Mouse (Mus musculus) MEL (cell line): ENCODE results near the gene Rundc3a. TPM values are rescaled to one million over a fixed set of nuclear protein-coding genes. Genes with fewer than 3 reads are reported as not detected.

Source experiments
- DNase-seq: peaks from one replicate; pipeline ENCODE4 v3.0.0; 2011; ENCODE audit warnings: low read depth, low spot score
- H3K27ac ChIP-seq: 2 replicates; pipeline ENCODE4 v1.5.1; 2012; ENCODE audit warnings: low read depth, mild to moderate bottlenecking, control low read depth, low read length, moderate library complexity; ENCODE audit not compliant: control insufficient read depth
- H3K27me3 ChIP-seq, 2 experiments: fragments of 150-350 bp in 1 of 2; sonication (generic) in 1 of 2; 2 replicates each; pipeline ENCODE4 v1.6.1; 2012; ENCODE audit warnings: low read length in 2 of 2, mild to moderate bottlenecking in 2 of 2, improper control_type of control experiment in 1 of 2, moderate library complexity in 1 of 2; ENCODE audit not compliant: insufficient read depth in 2 of 2, control insufficient read depth in 1 of 2
- H3K36me3 ChIP-seq, 2 experiments: 2 replicates each; pipeline ENCODE4 v1.6.1; 2012 to 2014; ENCODE audit warnings: low read length in 2 of 2, improper control_type of control experiment in 1 of 2, inconsistent platforms in 1 of 2, mild to moderate bottlenecking in 1 of 2; ENCODE audit not compliant: insufficient read depth in 2 of 2, control insufficient read depth in 1 of 2
- H3K4me1 ChIP-seq, 2 experiments: fragments of 150-350 bp in 1 of 2; sonication (generic) in 1 of 2; 2 replicates each; pipeline ENCODE4 v1.6.1; 2012; ENCODE audit warnings: low read length in 2 of 2, improper control_type of control experiment in 1 of 2, mild to moderate bottlenecking in 1 of 2; ENCODE audit not compliant: insufficient read depth in 2 of 2, control insufficient read depth in 1 of 2
- H3K4me3 ChIP-seq, 2 experiments: fragments of 150-350 bp in 1 of 2; sonication (generic) in 1 of 2; 2 replicates each; pipeline ENCODE4 v1.5.1; 2012; ENCODE audit warnings: low read depth in 2 of 2, low read length in 2 of 2, mild to moderate bottlenecking in 2 of 2, moderate library complexity in 2 of 2, control low read depth in 1 of 2, improper control_type of control experiment in 1 of 2; ENCODE audit not compliant: control insufficient read depth in 1 of 2, insufficient read depth in 1 of 2
- H3K79me2 ChIP-seq: 2 replicates; pipeline ENCODE4 v1.6.1; 2012; ENCODE audit warnings: mild to moderate bottlenecking, low read length, moderate library complexity; ENCODE audit not compliant: control insufficient read depth, poor library complexity, insufficient read depth
- H3K9ac ChIP-seq: 2 replicates; pipeline ENCODE4 v1.6.1; 2012; ENCODE audit warnings: low read depth, mild to moderate bottlenecking, control low read depth, low read length, moderate library complexity; ENCODE audit not compliant: control insufficient read depth, poor library complexity, severe bottlenecking
- H3K9me3 ChIP-seq: fragments of 150-350 bp; sonication (generic); replicated peaks from 2 replicates; pipeline ENCODE4 v1.6.1; 2012; ENCODE audit warnings: mild to moderate bottlenecking, low read length, improper control_type of control experiment, moderate library complexity; ENCODE audit not compliant: insufficient read depth
- CHD1 ChIP-seq: IDR thresholded peaks from 2 replicates; pipeline ENCODE4 v1.6.1; 2012; ENCODE audit warnings: low read depth, mild to moderate bottlenecking, inconsistent platforms, low read length, improper control_type of control experiment
- E2F4 ChIP-seq: IDR thresholded peaks from 2 replicates; pipeline ENCODE4 v1.6.1; 2011; ENCODE audit warnings: low read depth, low read length, improper control_type of control experiment, borderline replicate concordance
- ELF1 ChIP-seq: IDR thresholded peaks from 2 replicates; pipeline ENCODE4 v1.6.1; 2014; ENCODE audit warnings: low read depth, mild to moderate bottlenecking, inconsistent platforms, low read length, improper control_type of control experiment, moderate library complexity
- ETS1 ChIP-seq: IDR thresholded peaks from 2 replicates; pipeline ENCODE4 v1.6.1; 2012; ENCODE audit warnings: low read depth, mild to moderate bottlenecking, inconsistent platforms, low read length, improper control_type of control experiment, moderate library complexity
- GABPA ChIP-seq: IDR thresholded peaks from 2 replicates; pipeline ENCODE4 v1.6.1; 2012; ENCODE audit warnings: low read depth, mild to moderate bottlenecking, inconsistent platforms, low read length, improper control_type of control experiment, moderate library complexity
- HCFC1 ChIP-seq: IDR thresholded peaks from 2 replicates; pipeline ENCODE4 v1.6.1; 2012; ENCODE audit warnings: low read depth, mild to moderate bottlenecking, inconsistent platforms, low read length, improper control_type of control experiment, moderate library complexity
- MAX ChIP-seq: IDR thresholded peaks from 2 replicates; pipeline ENCODE4 v1.6.1; 2011; ENCODE audit warnings: low read length, improper control_type of control experiment
- MXI1 ChIP-seq: IDR thresholded peaks from 2 replicates; pipeline ENCODE4 v1.6.1; 2011; ENCODE audit warnings: mild to moderate bottlenecking, low read depth, low read length, improper control_type of control experiment
- NELFE ChIP-seq: IDR thresholded peaks from 2 replicates; pipeline ENCODE4 v1.6.1; 2011; ENCODE audit warnings: low read depth, low read length, improper control_type of control experiment
- POLR2A ChIP-seq, 2 experiments: IDR thresholded peaks; 2 replicates each; pipeline ENCODE4 v1.6.1; 2011 to 2012; ENCODE audit warnings: low read length in 2 of 2, mild to moderate bottlenecking in 2 of 2, control low read depth in 1 of 2, improper control_type of control experiment in 1 of 2, low read depth in 1 of 2, moderate library complexity in 1 of 2; ENCODE audit not compliant: control insufficient read depth in 1 of 2, insufficient read depth in 1 of 2, poor library complexity in 1 of 2
- RAD21 ChIP-seq: IDR thresholded peaks from 2 replicates; pipeline ENCODE4 v1.6.1; 2011; ENCODE audit warnings: mild to moderate bottlenecking, low read depth, low read length, improper control_type of control experiment
- SIN3A ChIP-seq: IDR thresholded peaks from 2 replicates; pipeline ENCODE4 v1.6.1; 2012; ENCODE audit warnings: low read length, improper control_type of control experiment, inconsistent platforms
- SMC3 ChIP-seq: IDR thresholded peaks from 2 replicates; pipeline ENCODE4 v1.6.1; 2011; ENCODE audit warnings: low read depth, low read length, improper control_type of control experiment
- TBP ChIP-seq: IDR thresholded peaks from 2 replicates; pipeline ENCODE4 v1.8.0; 2011; ENCODE audit warnings: low read depth, low read length, improper control_type of control experiment
- USF1 ChIP-seq: IDR thresholded peaks from 2 replicates; pipeline ENCODE4 v1.6.1; 2014; ENCODE audit warnings: low read depth, mild to moderate bottlenecking, inconsistent platforms, low read length, improper control_type of control experiment, moderate library complexity
- ZNF384 ChIP-seq: IDR thresholded peaks from 2 replicates; pipeline ENCODE4 v1.6.1; 2012; ENCODE audit warnings: low read depth, mild to moderate bottlenecking, inconsistent platforms, low read length, improper control_type of control experiment
- polyA plus RNA-seq, 2 experiments: library from polyadenylated mRNA; stranded (reverse) in 1 of 2; unstranded in 1 of 2; fragments of >175 nt in 1 of 2; fragments of >200 nt in 1 of 2; gene quantifications; 2 replicates each; pipeline versions ENCODE4 v1.2.1 to v1.2.4; 2012; ENCODE audit warnings: low replicate concordance in 2 of 2, low read depth in 1 of 2; ENCODE audit not compliant: insufficient read length in 2 of 2, insufficient read depth in 1 of 2, missing spikeins in 1 of 2
- total RNA-seq: library from RNA; depleted of rRNA; stranded (reverse); fragments of 300-350 nt; gene quantifications from 2 replicates; pipeline ENCODE4 v1.2.3, GENCODE M21; 2012

Gene Rundc3a
- total and polyA plus RNA-seq, 3 experiments = 0.39 to 2.1 TPM; not detected in 1

- no peak for DNase-seq
- Histone ChIP-seq H3K4me1 (peaks cover 5 to 22% of the 10 kb centered on the region in 2 experiments), H3K79me2 (peaks cover 2% of the 10 kb centered on the region; the same call in 1 of the 2 replicates), H3K9ac (peak overlapping the region; percentile 67), H3K27me3 (no peaks in the 10 kb centered on the region), H3K9me3 (no peaks in the 10 kb centered on the region), H3K4me3 (peak overlapping the region; percentile 62 to 79), H3K27ac (no peak overlapping the region), H3K36me3 (peaks cover 0 to 11% of the 10 kb centered on the region in 2 experiments; a peak in 3 of 4 replicates)
- TF ChIP-seq ZNF384 = no peak
- no peak for TF ChIP-seq MAX
- TF ChIP-seq SMC3 = no peak
- no peak for TF ChIP-seq ELF1
These were observed 38.5 kb downstream of the Rundc3a start for GRCm38 (mm10) chr11:102431728-102432114.

GRCm38 (mm10) chr11:102432115-102432843, 39.1 kb downstream of the Rundc3a start:
- peaks cover 5 to 22% of the 10 kb centered on the region in 2 experiments for H3K4me1 ChIP-seq
- peak overlapping the region; percentile 67 for H3K9ac ChIP-seq
- no peaks in the 10 kb centered on the region for H3K27me3 ChIP-seq
- peak overlapping the region; percentile 62 to 79 for H3K4me3 ChIP-seq
- peak overlapping the region; percentile 22 for H3K27ac ChIP-seq
- DNase-seq = peak; percentile 78
- no peak for TF ChIP-seq GABPA
- peak in 1 of 2 experiments; percentile 31; a peak in 1 of 4 replicates for TF ChIP-seq POLR2A (IDR thresholded peaks at IDR 0.05; ENCODE audit: control insufficient read depth in 1 of 2, insufficient read depth in 1 of 2, low read depth in 1 of 2, low read length in 2 of 2, poor library complexity in 1 of 2)
- TF ChIP-seq CHD1 = no peak
- no peak for TF ChIP-seq HCFC1
- TF ChIP-seq ETS1 = peak; percentile 61
- 0 out of 2 replicates have a peak, but pooled peaks have one; percentile 43 for TF ChIP-seq MXI1
- no peak for TF ChIP-seq RAD21
- peak; percentile 44; the same call in 1 of the 2 replicates for TF ChIP-seq TBP
- TF ChIP-seq SIN3A = 0 out of 2 replicates have a peak, but pooled peaks have one; percentile 21
- TF ChIP-seq USF1 = peak; percentile 72
- TF ChIP-seq ELF1 = no peak
- 0 out of 2 replicates have a peak, but pooled peaks have one; percentile 22 for TF ChIP-seq NELFE
- no peak for TF ChIP-seq E2F4
- peaks cover 2% of the 10 kb centered on the region; the same call in 1 of the 2 replicates for H3K79me2 ChIP-seq
- peaks cover 0 to 11% of the 10 kb centered on the region in 2 experiments; a peak in 3 of 4 replicates for H3K36me3 ChIP-seq
- no peaks in the 10 kb centered on the region for H3K9me3 ChIP-seq
